Mouse (Mus musculus) cortical plate, adult 2 months (tissue): ENCODE results near the gene Palld. TPM values are rescaled to one million over a fixed set of nuclear protein-coding genes. Genes with fewer than 3 reads are reported as not detected.
A peak's percentile ranks its signal among the peaks of the same experiment; 100 is the strongest.

Experiments
- H3K27ac ChIP-seq: fragments of 200-500 bp; 2 replicates; pipeline ENCODE4 v1.5.1; 2012; ENCODE audit warnings: low read length, control low read depth, inconsistent platforms; ENCODE audit not compliant: insufficient read depth
- H3K4me1 ChIP-seq: fragments of 200-500 bp; 2 replicates; pipeline ENCODE4 v1.6.1; 2011; ENCODE audit warnings: low read length; ENCODE audit not compliant: control insufficient read depth, insufficient read depth
- H3K4me3 ChIP-seq: fragments of 200-500 bp; 2 replicates; pipeline ENCODE4 v1.5.1; 2011; ENCODE audit warnings: mild to moderate bottlenecking, low read length, control low read depth; ENCODE audit not compliant: insufficient read depth
- CTCF ChIP-seq: fragments of 200-500 bp; IDR thresholded peaks from 2 replicates; pipeline ENCODE4 v1.5.1; 2011; ENCODE audit warnings: mild to moderate bottlenecking, control low read depth, low read length; ENCODE audit not compliant: insufficient read depth; ENCODE audit errors: extremely low read depth
- POLR2A ChIP-seq: fragments of 200-500 bp; IDR thresholded peaks from 2 replicates; pipeline ENCODE4 v1.6.1; 2011; ENCODE audit warnings: mild to moderate bottlenecking, low read length, control low read depth; ENCODE audit not compliant: insufficient read depth; ENCODE audit errors: extremely low read depth
- polyA plus RNA-seq: library from polyadenylated mRNA; depleted of rRNA; stranded (reverse); fragments of >200 nt; gene quantifications from 2 replicates; pipeline ENCODE4 v1.2.3, GENCODE M21; 2012

Gene Palld
- polyA plus RNA-seq, 1 experiment, result 3.5 TPM

DNA sequence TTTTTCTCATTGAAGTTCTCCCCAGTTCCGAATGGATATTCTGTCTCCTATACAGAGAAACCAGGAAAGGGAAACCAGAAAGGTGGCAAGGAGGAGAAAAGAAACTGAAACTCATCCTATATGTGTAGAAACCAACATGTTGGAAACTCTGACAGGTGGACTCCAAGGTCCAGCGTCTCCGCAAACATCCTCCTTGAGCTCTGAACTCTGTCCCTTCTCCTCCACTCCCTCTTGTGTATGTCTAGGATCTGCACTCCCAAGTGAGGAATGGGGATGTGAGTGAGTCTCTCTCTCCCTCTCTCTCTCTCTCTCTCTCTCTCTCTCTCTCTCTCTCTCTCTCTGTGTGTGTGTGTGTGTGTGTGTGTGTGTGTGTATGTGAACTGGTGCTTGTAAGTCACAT, 6.8 kb upstream of the Palld start:
- no peaks in the 10 kb centered on the region for H3K4me1 ChIP-seq
- no peak overlapping the region for H3K4me3 ChIP-seq
- TF ChIP-seq POLR2A (no peak), CTCF (no peak)
- no peak overlapping the region for H3K27ac ChIP-seq

DNA sequence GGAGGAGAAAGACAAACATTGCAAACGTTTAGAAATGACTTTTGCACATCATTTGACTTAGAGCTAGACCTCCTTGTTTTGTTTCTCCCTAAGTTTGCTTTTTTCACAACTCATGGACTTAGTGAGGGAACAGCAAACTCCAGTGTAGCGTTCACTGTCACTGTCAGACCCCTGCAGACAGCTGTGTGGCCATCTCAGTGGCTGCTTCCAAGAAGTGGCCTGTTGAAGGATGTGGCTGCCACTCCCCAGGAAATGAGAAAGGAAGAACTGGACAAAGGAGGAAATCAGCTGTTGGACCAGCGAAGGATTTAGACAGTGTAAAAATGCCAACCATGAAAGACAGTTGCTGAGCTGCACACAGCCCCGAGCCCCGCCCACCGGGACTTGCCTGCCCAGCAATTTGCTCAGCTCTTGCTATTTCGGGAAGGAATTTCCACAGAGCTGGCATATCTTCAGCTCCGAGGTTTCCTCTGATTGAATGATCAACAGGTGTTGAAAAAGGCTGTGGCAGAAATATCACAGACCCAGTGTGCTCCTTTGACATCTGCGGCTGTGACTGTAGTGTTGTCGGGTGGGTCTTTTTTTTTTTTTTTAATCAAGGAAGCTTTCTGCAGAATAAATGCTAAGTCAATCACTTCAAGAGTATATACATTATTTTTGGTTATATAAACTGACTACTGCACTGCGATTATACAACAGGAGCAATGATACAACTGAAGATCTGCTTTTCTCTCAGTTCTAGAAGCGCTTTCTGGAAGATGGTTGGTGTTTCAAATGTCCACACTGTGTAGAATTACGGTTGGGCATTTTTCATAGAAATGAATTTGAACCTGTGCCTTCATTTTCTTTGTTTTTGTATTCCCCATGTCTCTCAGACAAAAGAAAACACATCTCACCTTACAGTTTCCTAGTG, 6.1 kb upstream of the Palld start:
- Histone ChIP-seq H3K27ac (no peak overlapping the region), H3K4me3 (no peak overlapping the region), H3K4me1 (no peaks in the 10 kb centered on the region)
- TF ChIP-seq CTCF (no peak), POLR2A (no peak)

DNA sequence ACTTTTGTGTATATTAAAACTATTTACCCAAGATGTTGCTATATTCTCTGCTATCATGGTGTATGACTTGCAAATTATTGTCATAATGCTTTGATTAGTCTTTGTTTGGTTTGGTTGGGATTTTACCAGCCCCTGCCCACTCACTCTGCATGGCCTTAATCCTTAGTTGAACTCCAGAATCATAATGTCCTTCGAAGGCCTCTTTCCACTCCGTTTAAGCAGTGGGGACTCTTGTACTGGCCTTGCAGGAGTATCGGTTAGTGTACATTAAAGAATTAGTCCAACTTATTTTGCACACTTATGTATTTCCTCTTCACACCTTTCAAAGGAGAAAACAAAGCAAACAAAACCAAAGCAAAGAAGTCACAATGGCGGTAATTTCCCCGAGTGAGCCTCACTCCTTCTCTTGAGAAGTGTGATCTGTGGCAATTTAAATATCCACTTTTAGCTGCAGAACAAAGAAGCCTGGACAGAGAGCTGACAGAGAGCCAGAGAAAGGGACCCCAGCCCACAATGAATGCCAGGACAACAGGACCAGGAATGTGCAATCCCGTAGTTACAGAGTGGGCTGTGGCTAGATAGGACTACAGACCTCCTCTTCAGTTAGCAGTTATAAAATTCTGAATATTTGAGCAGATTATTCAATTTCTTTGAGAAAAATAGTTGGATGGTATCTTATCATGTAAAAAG, 1.3 kb downstream of the Palld start:
- Histone ChIP-seq H3K27ac (no peak overlapping the region), H3K4me3 (no peak overlapping the region), H3K4me1 (no peaks in the 10 kb centered on the region)
- TF ChIP-seq CTCF (no peak), POLR2A (no peak)

DNA sequence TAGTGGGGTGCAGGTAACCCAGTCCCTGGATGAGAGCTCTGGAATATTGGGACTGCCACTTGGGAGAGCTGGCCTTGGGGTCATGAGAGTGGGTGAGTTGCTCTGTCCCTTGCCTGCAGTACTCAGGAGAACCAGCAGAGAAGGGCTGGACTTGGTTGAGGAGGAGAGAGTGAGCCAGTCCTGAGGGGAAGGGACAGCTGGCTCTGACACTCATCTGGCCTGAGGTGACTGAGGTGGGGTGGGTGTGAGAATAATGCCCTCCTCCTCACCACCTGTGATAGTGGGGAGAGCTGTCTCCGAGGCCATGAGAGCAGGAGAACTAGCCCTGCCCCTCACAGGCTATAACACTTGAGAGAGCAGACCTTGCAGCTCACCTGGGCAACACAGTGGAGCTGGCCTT, 5.1 kb downstream of the Palld start:
- no peak overlapping the region for H3K27ac ChIP-seq
- no peaks in the 10 kb centered on the region for H3K4me1 ChIP-seq
- TF ChIP-seq POLR2A (no peak), CTCF (no peak)
- H3K4me3 ChIP-seq, result no peak overlapping the region

DNA sequence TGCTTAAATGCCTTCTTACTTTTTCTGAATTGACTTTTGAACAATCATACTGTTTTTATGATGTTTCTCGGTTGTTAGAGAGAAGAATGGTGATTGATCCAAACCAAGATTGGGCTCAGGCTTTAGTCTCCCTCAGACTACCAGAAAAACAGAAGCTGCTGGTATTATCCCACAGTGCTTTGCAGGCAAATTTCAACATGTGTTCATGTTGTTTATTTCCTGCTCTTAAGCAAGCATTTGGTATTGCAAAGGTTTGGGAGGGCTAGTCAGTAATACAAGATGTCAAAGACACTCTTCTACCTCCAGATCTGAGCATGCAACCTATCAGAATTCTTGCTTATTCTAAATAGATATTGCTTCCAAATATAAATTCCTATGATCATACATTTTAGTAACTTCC, 5.7 kb downstream of the Palld start:
- TF ChIP-seq CTCF (no peak), POLR2A (no peak)
- H3K27ac ChIP-seq, result no peak overlapping the region
- H3K4me3 ChIP-seq, result no peak overlapping the region

DNA sequence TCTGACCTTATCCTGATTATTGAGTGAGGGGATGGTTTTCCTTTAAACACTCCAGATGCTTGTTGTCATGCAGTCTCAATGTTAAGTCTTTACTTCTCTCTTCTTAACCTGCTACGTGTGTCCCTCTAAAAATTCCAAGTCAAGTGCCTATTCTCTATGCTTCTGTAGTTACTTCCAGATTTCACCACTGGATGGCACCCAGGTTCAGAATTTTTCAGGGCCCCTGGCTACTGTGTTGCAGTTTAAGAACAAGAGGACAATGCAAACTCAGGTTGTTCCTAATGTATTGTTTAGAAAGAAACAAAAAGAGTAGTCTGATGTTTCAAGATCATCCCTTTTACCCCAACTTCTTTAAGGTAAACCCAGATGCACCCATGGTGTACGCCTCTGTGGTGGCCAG, 8.4 kb downstream of the Palld start:
- no peaks in the 10 kb centered on the region for H3K4me1 ChIP-seq
- TF ChIP-seq POLR2A (no peak), CTCF (peak; percentile 48; the same call in 1 of the 2 replicates)
- no peak overlapping the region for H3K4me3 ChIP-seq
- H3K27ac ChIP-seq, result no peak overlapping the region

More for the DNA sequence above, 5.7 kb downstream of the Palld start:
- H3K4me1 ChIP-seq, result no peaks in the 10 kb centered on the region

DNA sequence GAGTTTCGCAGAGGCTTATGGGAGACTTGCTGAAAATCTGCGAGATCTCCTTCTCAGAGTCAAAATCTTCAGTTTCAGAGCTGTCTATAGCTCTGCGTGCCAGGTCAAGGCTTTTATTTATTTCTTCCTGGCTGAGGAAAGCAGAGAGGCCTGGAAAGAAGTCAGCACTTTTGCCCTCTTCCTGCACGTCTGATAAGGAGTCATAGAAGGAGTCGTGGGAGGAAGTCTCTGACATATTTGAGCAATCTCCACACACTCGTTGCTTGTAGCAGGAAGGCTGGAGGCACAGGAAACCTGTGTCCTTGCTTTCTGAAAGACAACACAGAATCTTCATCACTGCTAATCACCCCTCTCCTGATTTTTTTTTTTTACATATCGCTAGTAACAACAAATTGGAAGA, 24.9 kb downstream of the Palld start:
- H3K4me1 ChIP-seq, result no peaks in the 10 kb centered on the region
- no peak overlapping the region for H3K4me3 ChIP-seq
- no peak overlapping the region for H3K27ac ChIP-seq
- TF ChIP-seq POLR2A (no peak), CTCF (no peak)

DNA sequence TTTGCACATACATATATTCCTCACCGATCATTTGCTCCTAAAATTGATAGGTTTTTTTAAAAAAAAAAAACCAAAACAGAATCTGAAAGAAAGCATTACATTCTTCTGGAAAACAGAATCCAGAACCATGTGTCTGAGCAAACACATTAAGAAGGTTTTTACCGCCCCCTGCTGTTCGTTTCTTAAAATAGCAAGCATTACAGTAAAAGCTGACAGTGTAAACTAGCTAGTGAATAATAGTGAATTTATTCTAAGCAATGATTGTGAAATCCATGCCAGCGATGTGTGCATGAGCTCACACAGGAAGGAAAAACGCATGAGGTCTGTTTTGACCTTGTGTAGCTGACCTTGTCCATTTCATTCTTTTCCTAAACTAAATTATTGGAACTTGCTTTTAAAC, 27.2 kb downstream of the Palld start:
- H3K4me3 ChIP-seq, result no peak overlapping the region
- TF ChIP-seq POLR2A (no peak), CTCF (no peak)
- H3K27ac ChIP-seq, result no peak overlapping the region
- H3K4me1 ChIP-seq, result no peaks in the 10 kb centered on the region

DNA sequence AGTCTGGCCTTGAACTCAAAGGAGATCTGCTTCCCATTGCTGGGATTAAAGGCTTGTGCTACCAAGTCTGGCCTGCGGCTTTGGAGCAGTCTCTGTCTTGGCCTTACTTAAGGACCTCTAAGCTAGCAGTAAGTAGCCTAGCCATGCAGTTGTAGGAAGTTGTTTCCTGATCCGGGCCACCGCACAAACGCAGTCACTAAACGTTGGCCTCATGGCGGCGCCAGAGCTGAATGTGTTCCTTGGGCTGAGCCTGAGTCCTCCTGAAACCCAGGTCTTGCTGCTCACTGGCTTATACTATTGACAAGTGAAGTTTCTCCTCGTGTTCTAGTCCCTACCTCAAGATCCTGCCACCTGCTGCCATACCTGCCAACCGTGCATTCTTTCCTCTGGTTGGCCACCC, 28.5 kb downstream of the Palld start:
- H3K4me3 ChIP-seq, result no peak overlapping the region

More for the DNA sequence above, 28.5 kb downstream of the Palld start:
- Histone ChIP-seq H3K27ac (no peak overlapping the region), H3K4me1 (no peaks in the 10 kb centered on the region)
- no peak for TF ChIP-seq CTCF
- no peak for TF ChIP-seq POLR2A
